Mouse (Mus musculus) embryonic facial prominence, embryonic 12.5 days (tissue): ENCODE measurements around the gene Ankrd12. TPM values are rescaled to one million over a fixed set of nuclear protein-coding genes. Genes with fewer than 3 reads are reported as not detected.
A peak's percentile ranks its signal among the peaks of the same experiment; 100 is the strongest.

Experiments used
- ATAC-seq: fragments of 200-750 bp; cut with Nextera tagmentation; 2 replicates; pipeline ENCODE4 v1.8.0; 2017; ENCODE audit not compliant: insufficient number of reproducible peaks, insufficient read depth, low FRiP score, low TSS enrichment
- H3K27ac ChIP-seq: fragments of 300-500 bp; sonication (generic); 2 replicates; pipeline ENCODE4 v1.5.1; 2016; ENCODE audit warnings: mild to moderate bottlenecking
- H3K27me3 ChIP-seq: fragments of 300-500 bp; sonication (generic); 2 replicates; pipeline ENCODE4 v1.6.1; 2016; ENCODE audit warnings: mild to moderate bottlenecking, moderate library complexity
- H3K36me3 ChIP-seq: fragments of 300-500 bp; sonication (generic); 2 replicates; pipeline ENCODE4 v1.6.1; 2016; ENCODE audit warnings: mild to moderate bottlenecking
- H3K4me1 ChIP-seq: fragments of 300-500 bp; sonication (generic); 2 replicates; pipeline ENCODE4 v1.6.1; 2016
- H3K4me2 ChIP-seq: fragments of 300-500 bp; sonication (generic); replicated peaks from 2 replicates; pipeline ENCODE4 v1.6.1; 2016; ENCODE audit warnings: mild to moderate bottlenecking, moderate library complexity
- H3K4me3 ChIP-seq: fragments of 300-500 bp; sonication (generic); 2 replicates; pipeline ENCODE4 v1.5.1; 2016; ENCODE audit warnings: mild to moderate bottlenecking
- H3K9ac ChIP-seq: fragments of 300-500 bp; sonication (generic); 2 replicates; pipeline ENCODE4 v1.6.1; 2016; ENCODE audit warnings: mild to moderate bottlenecking, moderate library complexity
- H3K9me3 ChIP-seq: fragments of 300-500 bp; sonication (generic); 2 replicates; pipeline ENCODE4 v1.6.1; 2016; ENCODE audit warnings: mild to moderate bottlenecking, moderate library complexity
- WGBS: fragments of 180-500 bp; shearing (Covaris S2); methylation state at CpG from one replicate; pipeline ENCODE4 v1.1.7; 2016; 5-methylcytosine and 5-hydroxymethylcytosine counted together
- polyA plus RNA-seq: library from polyadenylated mRNA; unstranded; fragments of >200 nt; fragmentation: Nextera tagmentation; extraction: Ambion mirVana; gene quantifications from 2 replicates; pipeline ENCODE4 v1.2.1, GENCODE M21; 2016

The Ankrd12 gene
- polyA plus RNA-seq: 37.5 and 39.2 TPM in 2 replicates

DNA sequence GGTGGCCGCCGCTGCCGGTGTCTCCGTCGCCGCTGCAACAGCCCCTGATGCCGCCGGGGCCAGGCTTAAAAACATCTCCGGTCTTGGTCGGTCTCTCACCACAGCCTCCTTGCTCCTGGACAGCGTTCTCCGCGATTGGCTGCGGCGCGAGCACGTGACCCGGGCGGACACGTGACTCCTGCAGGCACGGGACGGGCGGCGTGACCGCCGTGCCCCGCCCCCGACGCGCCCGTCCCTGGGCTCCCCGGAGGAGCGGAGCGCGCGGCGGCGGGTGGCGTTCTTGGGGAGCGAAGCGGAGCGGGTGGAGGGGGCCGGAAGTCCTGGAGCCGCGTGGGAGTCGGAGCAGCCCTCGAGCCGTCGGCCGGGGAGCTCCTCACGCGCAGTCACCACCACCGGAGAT, at the start of gene Ankrd12:
TSS of gene Ankrd12 (minus strand) at position 156 of the 400 bp plus-strand sequence.
- peak within 1 kb of the TSS; percentile 78 for H3K4me2 ChIP-seq
- ATAC-seq: peak; percentile 90
- peak within 1 kb of the TSS; percentile 94 for H3K4me3 ChIP-seq
- H3K4me1 ChIP-seq: peaks cover 15% of the 10 kb centered on the region; the same call in 1 of the 2 replicates
- WGBS: under 1% methylated on average over 53 of the region's 53 CpGs
- H3K9me3 ChIP-seq: no peaks in the 10 kb centered on the region
- peak within 1 kb of the TSS; percentile 80 for H3K9ac ChIP-seq
- no peaks in the 10 kb centered on the region for H3K27me3 ChIP-seq
- peaks cover 15% of the 10 kb centered on the region for H3K36me3 ChIP-seq
- peak within 1 kb of the TSS; percentile 88 for H3K27ac ChIP-seq

DNA sequence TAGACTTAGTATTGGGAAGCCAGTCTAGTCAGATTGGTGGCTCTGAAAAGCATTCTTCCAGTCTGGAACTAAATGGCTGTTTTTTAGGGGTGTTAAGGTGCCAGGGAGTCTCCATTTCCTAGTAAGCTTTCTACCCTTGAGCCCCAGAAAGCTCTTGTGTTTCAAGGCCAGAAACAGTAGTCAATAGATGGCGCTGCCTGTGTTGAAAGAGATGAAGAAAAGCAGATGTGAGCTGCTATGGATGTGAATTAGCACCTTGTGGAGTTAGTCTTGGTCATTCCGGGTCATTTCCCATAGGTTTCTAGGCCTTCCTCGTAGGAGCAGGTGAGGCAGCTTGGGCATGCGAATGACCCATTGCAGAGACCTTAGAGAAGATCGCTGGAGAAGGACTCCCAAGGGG, 48.3 kb upstream of the Ankrd12 start:
- no peaks in the 10 kb centered on the region for H3K27me3 ChIP-seq
- H3K9ac ChIP-seq: no peak overlapping the region
- peaks cover 12% of the 10 kb centered on the region; the same call in 1 of the 2 replicates for H3K4me1 ChIP-seq
- H3K27ac ChIP-seq: no peak overlapping the region
- H3K4me2 ChIP-seq: no peak overlapping the region
- peaks cover 24% of the 10 kb centered on the region for H3K36me3 ChIP-seq
- WGBS: 59% methylated on average over 5 of the region's 5 CpGs
- no peak for ATAC-seq
- H3K4me3 ChIP-seq: no peak overlapping the region
- H3K9me3 ChIP-seq: no peaks in the 10 kb centered on the region

GRCm38 (mm10) chr17:66123816-66124610, 47.1 kb upstream of the Ankrd12 start:
- 1% methylated on average over 20 of the region's 20 CpGs for WGBS

GRCm38 (mm10) chr17:66123066-66123815, 46.4 kb upstream of the Ankrd12 start, which contains the start of gene Ddx11:
Gene Ddx11, plus strand, starts transcription at chr17:66123520.
- peak within 1 kb of the TSS; percentile 69 for H3K4me2 ChIP-seq
- no peaks in the 10 kb centered on the region for H3K27me3 ChIP-seq
- peaks cover 35% of the 10 kb centered on the region for H3K36me3 ChIP-seq
- WGBS: 6% methylated on average over 45 of the region's 45 CpGs
- H3K9ac ChIP-seq: peak within 1 kb of the TSS; percentile 81
- H3K4me3 ChIP-seq: peak within 1 kb of the TSS; percentile 81
- peak; percentile 82 for ATAC-seq
- H3K4me1 ChIP-seq: peaks cover 12% of the 10 kb centered on the region; the same call in 1 of the 2 replicates
- no peaks in the 10 kb centered on the region for H3K9me3 ChIP-seq
- H3K27ac ChIP-seq: peak within 1 kb of the TSS; percentile 92

More at GRCm38 (mm10) chr17:66123816-66124610, 47.1 kb upstream of the Ankrd12 start:
- no peaks in the 10 kb centered on the region for H3K9me3 ChIP-seq
- ATAC-seq: no peak
- H3K9ac ChIP-seq: peak overlapping the region; percentile 81
- peaks cover 12% of the 10 kb centered on the region; the same call in 1 of the 2 replicates for H3K4me1 ChIP-seq
- peak overlapping the region; percentile 69 for H3K4me2 ChIP-seq
- no peaks in the 10 kb centered on the region for H3K27me3 ChIP-seq
- H3K27ac ChIP-seq: peak overlapping the region; percentile 92
- H3K4me3 ChIP-seq: peak overlapping the region; percentile 81
- peaks cover 30% of the 10 kb centered on the region for H3K36me3 ChIP-seq

- Histone ChIP-seq H3K4me2 (no peak overlapping the region), H3K4me3 (no peak overlapping the region), H3K9me3 (no peaks in the 10 kb centered on the region), H3K36me3 (peaks cover 44% of the 10 kb centered on the region), H3K4me1 (peaks cover 12% of the 10 kb centered on the region; the same call in 1 of the 2 replicates), H3K27me3 (no peaks in the 10 kb centered on the region), H3K9ac (no peak overlapping the region), H3K27ac (no peak overlapping the region)
- no peak for ATAC-seq
- 77% methylated on average over 1 of the region's 1 CpGs for WGBS
These were observed 43.8 kb upstream of the Ankrd12 start for GRCm38 (mm10) chr17:66120701-66121100.

GRCm38 (mm10) chr17:66118991-66119390, 42.1 kb upstream of the Ankrd12 start:
- Histone ChIP-seq H3K9ac (no peak overlapping the region), H3K4me1 (no peaks in the 10 kb centered on the region), H3K9me3 (no peaks in the 10 kb centered on the region), H3K4me2 (no peak overlapping the region), H3K36me3 (peaks cover 61% of the 10 kb centered on the region), H3K27ac (no peak overlapping the region), H3K27me3 (no peaks in the 10 kb centered on the region), H3K4me3 (no peak overlapping the region)
- ATAC-seq: no peak
- WGBS: 89% methylated on average over 8 of the region's 8 CpGs

- H3K27ac ChIP-seq: no peak overlapping the region
- H3K9me3 ChIP-seq: no peaks in the 10 kb centered on the region
- peak overlapping the region; percentile 64 for H3K4me2 ChIP-seq
- ATAC-seq: no peak
- peaks cover 8% of the 10 kb centered on the region for H3K4me1 ChIP-seq
- peak overlapping the region; percentile 86 for H3K4me3 ChIP-seq
- 40% methylated on average over 4 of the region's 4 CpGs for WGBS
- H3K36me3 ChIP-seq: peaks cover 37% of the 10 kb centered on the region
- peak overlapping the region; percentile 83 for H3K9ac ChIP-seq
- H3K27me3 ChIP-seq: no peaks in the 10 kb centered on the region
These were observed 35.3 kb upstream of the Ankrd12 start for GRCm38 (mm10) chr17:66112166-66112565.

DNA sequence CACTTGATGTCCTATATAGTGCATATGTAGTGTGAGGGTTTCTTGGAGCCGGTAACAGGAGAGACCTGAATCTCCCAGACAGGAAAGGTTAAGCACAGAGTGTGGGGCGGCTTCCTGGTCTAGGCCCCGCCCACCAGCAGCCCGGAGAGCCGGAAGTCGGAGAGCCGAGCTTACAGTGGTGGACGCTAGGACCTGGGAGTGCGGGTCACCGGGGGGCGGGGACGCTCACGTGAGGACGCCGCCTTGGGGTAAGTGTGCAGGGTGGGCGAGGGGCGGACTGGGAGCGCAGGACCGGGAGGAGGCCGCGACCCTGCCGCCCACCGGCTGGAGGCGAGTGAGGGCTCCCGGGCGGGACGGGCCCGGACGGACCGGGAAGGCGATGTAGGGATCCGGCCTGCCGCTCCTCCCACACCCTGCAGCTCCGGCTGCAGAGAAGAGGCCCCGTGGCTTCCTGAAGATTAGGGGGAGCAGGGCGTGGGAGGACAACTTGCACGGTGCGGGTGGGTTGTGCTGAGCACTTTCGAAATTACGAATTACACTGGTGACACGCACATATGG, 34.6 kb upstream of the Ankrd12 start, which contains the start of gene Washc1:
TSS of gene Washc1 (plus strand) at position 144 of the 558 bp plus-strand sequence.
- Histone ChIP-seq H3K4me2 (peak within 1 kb of the TSS; percentile 64), H3K36me3 (peaks cover 30% of the 10 kb centered on the region), H3K9me3 (no peaks in the 10 kb centered on the region), H3K9ac (peak within 1 kb of the TSS; percentile 83), H3K27ac (peak within 1 kb of the TSS; percentile 74), H3K4me1 (peaks cover 8% of the 10 kb centered on the region), H3K27me3 (no peaks in the 10 kb centered on the region), H3K4me3 (peak within 1 kb of the TSS; percentile 86)
- ATAC-seq: peak; percentile 98
- under 1% methylated on average over 31 of the region's 41 CpGs for WGBS

- peak overlapping the region; percentile 64 for H3K4me2 ChIP-seq
- peaks cover 23% of the 10 kb centered on the region for H3K36me3 ChIP-seq
- H3K4me3 ChIP-seq: peak overlapping the region; percentile 86
- H3K27ac ChIP-seq: no peak overlapping the region
- H3K9me3 ChIP-seq: no peaks in the 10 kb centered on the region
- 0 out of 2 replicates have a peak overlapping the region, but pooled peaks have one; percentile 83 for H3K9ac ChIP-seq
- peaks cover 8% of the 10 kb centered on the region for H3K4me1 ChIP-seq
- ATAC-seq: no peak
- no peaks in the 10 kb centered on the region for H3K27me3 ChIP-seq
- WGBS: 37% methylated on average over 6 of the region's 6 CpGs
These were observed 33.9 kb upstream of the Ankrd12 start for GRCm38 (mm10) chr17:66110746-66111145.

- WGBS: 86% methylated on average over 4 of the region's 4 CpGs
- H3K27me3 ChIP-seq: no peaks in the 10 kb centered on the region
- H3K4me1 ChIP-seq: peaks cover 8% of the 10 kb centered on the region
- H3K9me3 ChIP-seq: no peaks in the 10 kb centered on the region
- H3K4me2 ChIP-seq: no peak overlapping the region
- H3K4me3 ChIP-seq: no peak overlapping the region
- H3K9ac ChIP-seq: no peak overlapping the region
- ATAC-seq: no peak
- no peak overlapping the region for H3K27ac ChIP-seq
- no peaks in the 10 kb centered on the region for H3K36me3 ChIP-seq
These were observed 31.3 kb upstream of the Ankrd12 start for GRCm38 (mm10) chr17:66108198-66108597.

GRCm38 (mm10) chr17:66107466-66107865, 30.6 kb upstream of the Ankrd12 start:
- Histone ChIP-seq H3K4me2 (no peak overlapping the region), H3K4me1 (peaks cover 5% of the 10 kb centered on the region)
- 62% methylated on average over 8 of the region's 8 CpGs for WGBS

More at GRCm38 (mm10) chr17:66107466-66107865, 30.6 kb upstream of the Ankrd12 start:
- Histone ChIP-seq H3K27me3 (no peaks in the 10 kb centered on the region), H3K9ac (no peak overlapping the region), H3K9me3 (no peaks in the 10 kb centered on the region), H3K4me3 (no peak overlapping the region), H3K36me3 (no peaks in the 10 kb centered on the region), H3K27ac (no peak overlapping the region)
- no peak for ATAC-seq
